Mouse (Mus musculus) bone marrow, adult 2 months (tissue): ENCODE measurements around the gene Gm13090.
A peak's percentile ranks its signal among the peaks of the same experiment; 100 is the strongest.

ENCODE experiments used
- CTCF ChIP-seq: fragments of 200-500 bp; IDR thresholded peaks from 2 replicates; pipeline ENCODE4 v1.5.1; 2011; ENCODE audit warnings: low read length, control low read depth; ENCODE audit not compliant: control insufficient read depth, insufficient read depth
- POLR2A ChIP-seq: fragments of 200-500 bp; IDR thresholded peaks from 2 replicates; pipeline ENCODE4 v1.6.1; 2011; ENCODE audit warnings: low read depth, mild to moderate bottlenecking, control low read depth, low read length, borderline replicate concordance; ENCODE audit not compliant: control insufficient read depth

- TF ChIP-seq CTCF (no peak), POLR2A (peak; percentile 28; the same call in 1 of the 2 replicates)
These were observed 45.1 kb upstream of the Gm13090 start, which contains the start of gene Per3 for GRCm38 (mm10) chr4:151044037-151044943.
